Mouse (Mus musculus) forebrain, embryonic 15.5 days (tissue): ENCODE results near the gene Osbpl2. TPM values are rescaled to one million over a fixed set of nuclear protein-coding genes. Genes with fewer than 3 reads are reported as not detected.

Experiments used
- ATAC-seq: fragments of 200-750 bp; cut with Nextera tagmentation; replicated peaks from 2 replicates; pipeline ENCODE4 v1.8.0; 2017; ENCODE audit warnings: mild to moderate bottlenecking, moderate TSS enrichment, moderate library complexity
- H3K27ac ChIP-seq: fragments of 300-500 bp; sonication (generic); replicated peaks from 2 replicates; pipeline ENCODE4 v1.5.1; 2015; ENCODE audit warnings: mild to moderate bottlenecking, inconsistent platforms
- H3K27me3 ChIP-seq: fragments of 300-500 bp; sonication (generic); 2 replicates; pipeline ENCODE4 v1.6.1; 2015; ENCODE audit warnings: inconsistent platforms
- H3K36me3 ChIP-seq: fragments of 300-500 bp; sonication (generic); 2 replicates; pipeline ENCODE4 v1.6.1; 2015; ENCODE audit warnings: mild to moderate bottlenecking, inconsistent platforms
- H3K4me1 ChIP-seq: fragments of 300-500 bp; sonication (generic); 2 replicates; pipeline ENCODE4 v1.6.1; 2015; ENCODE audit warnings: inconsistent platforms
- H3K4me2 ChIP-seq: fragments of 300-500 bp; sonication (generic); replicated peaks from 2 replicates; pipeline ENCODE4 v1.6.1; 2015; ENCODE audit warnings: mild to moderate bottlenecking, inconsistent platforms
- H3K4me3 ChIP-seq: fragments of 300-500 bp; sonication (generic); 2 replicates; pipeline ENCODE4 v1.5.1; 2015; ENCODE audit warnings: mild to moderate bottlenecking, inconsistent platforms
- H3K9ac ChIP-seq: fragments of 300-500 bp; sonication (generic); replicated peaks from 2 replicates; pipeline ENCODE4 v1.6.1; 2015; ENCODE audit warnings: mild to moderate bottlenecking, inconsistent platforms
- H3K9me3 ChIP-seq: fragments of 300-500 bp; sonication (generic); 2 replicates; pipeline ENCODE4 v1.6.1; 2016; ENCODE audit warnings: inconsistent platforms
- WGBS: fragments of 180-500 bp; shearing (Covaris S2); methylation state at CpG from one replicate; pipeline ENCODE4 v1.1.7; 2015; ENCODE audit warnings: mixed read lengths; 5-methylcytosine and 5-hydroxymethylcytosine counted together
- polyA plus RNA-seq: library from polyadenylated mRNA; unstranded; fragments of >200 nt; fragmentation: Nextera tagmentation; extraction: Ambion mirVana; gene quantifications from 2 replicates; pipeline ENCODE4 v1.2.1, GENCODE M21; 2015

The Osbpl2 gene
- polyA plus RNA-seq, 1 experiment from 2014 or later: 67.3 TPM

DNA sequence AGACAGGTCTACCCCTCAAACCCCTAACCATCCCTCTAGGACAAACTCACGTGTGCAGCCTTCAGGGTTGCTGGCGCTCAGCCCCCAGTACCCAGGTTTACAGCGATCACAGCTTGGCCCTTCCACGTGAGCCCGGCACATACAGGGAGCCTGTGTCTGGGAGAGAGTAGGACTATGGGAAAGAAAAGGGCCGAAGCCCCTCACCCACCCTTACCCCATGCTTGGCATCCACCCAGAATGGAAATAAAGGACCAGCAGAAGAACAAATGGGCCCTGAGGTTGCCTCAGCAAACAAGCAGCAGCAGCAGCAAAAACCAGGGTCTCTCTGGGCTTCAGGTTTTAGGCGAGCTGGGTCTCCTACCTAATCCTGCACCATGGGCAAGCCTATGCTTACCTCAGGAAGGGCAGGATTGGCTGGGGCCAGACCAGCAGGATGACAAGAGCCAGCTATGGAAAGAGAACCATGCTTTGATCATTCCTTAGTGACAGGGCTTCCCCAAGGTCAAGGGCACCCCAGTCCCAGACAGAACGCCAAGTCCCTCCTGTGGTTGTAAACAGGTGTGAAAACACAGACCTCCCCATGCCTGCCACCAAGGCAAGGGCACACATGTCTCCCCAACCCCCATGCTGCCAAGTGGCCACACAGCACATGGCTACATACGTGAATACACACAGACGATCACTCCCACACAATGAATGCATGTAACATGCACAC lies 78.4 kb downstream of the Osbpl2 start:
- Histone ChIP-seq H3K36me3 (no peaks in the 10 kb centered on the region), H3K27me3 (no peaks in the 10 kb centered on the region), H3K9me3 (no peaks in the 10 kb centered on the region), H3K4me1 (peaks cover 8% of the 10 kb centered on the region), H3K4me3 (no peak overlapping the region), H3K27ac (no peak overlapping the region), H3K9ac (no peak overlapping the region), H3K4me2 (no peak overlapping the region)
- ATAC-seq: peak; percentile 23; the same call in 1 of the 2 replicates
- WGBS: 57% methylated on average over 10 of the region's 10 CpGs

DNA sequence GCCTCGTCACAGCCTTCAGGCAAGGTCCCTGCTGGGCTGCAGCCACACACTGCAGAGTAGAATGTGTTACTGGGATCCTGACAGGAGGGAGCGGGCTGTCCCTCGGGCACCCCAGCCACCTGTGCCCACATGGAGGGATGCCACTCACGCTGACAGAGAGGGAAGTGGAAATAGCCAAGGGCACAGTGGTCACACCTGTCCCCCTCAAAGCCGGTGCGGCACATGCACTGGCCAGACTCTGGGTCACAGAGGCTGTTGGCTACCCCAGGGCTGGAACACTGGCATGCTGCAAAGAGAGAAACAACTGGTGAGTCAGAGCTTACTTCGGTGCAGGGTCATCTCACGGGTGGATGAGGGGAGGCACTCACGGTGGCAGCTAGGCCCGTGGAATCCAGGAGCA lies 79.7 kb downstream of the Osbpl2 start:
- Histone ChIP-seq H3K9me3 (no peaks in the 10 kb centered on the region), H3K4me2 (no peak overlapping the region), H3K4me1 (peaks cover 8% of the 10 kb centered on the region), H3K4me3 (no peak overlapping the region), H3K36me3 (no peaks in the 10 kb centered on the region), H3K27me3 (no peaks in the 10 kb centered on the region), H3K9ac (no peak overlapping the region), H3K27ac (no peak overlapping the region)
- 89% methylated on average over 10 of the region's 10 CpGs for WGBS
- ATAC-seq: no peak

DNA sequence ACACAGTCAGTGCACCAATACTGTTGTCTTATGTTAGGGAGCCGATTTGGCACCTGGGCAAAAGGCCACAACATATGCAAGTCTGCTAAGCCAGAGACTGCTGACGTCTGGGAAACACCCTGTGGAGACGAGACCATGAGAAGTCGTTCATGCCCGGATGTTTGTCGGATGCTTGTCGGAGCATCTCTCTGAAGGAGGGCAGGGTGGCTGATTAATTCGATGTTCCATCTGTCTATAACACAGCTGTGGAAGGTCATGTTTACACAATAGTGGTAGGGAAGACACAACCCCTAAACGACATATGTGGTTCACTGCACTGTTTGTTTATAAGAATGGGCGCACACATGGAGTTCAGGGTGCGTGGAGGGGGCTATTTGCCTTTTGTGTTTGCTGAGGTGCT lies 81.6 kb downstream of the Osbpl2 start:
- Histone ChIP-seq H3K9ac (no peak overlapping the region), H3K4me1 (peaks cover 11% of the 10 kb centered on the region), H3K9me3 (no peaks in the 10 kb centered on the region), H3K27ac (no peak overlapping the region), H3K4me2 (no peak overlapping the region), H3K4me3 (no peak overlapping the region), H3K27me3 (no peaks in the 10 kb centered on the region), H3K36me3 (no peaks in the 10 kb centered on the region)
- WGBS: 63% methylated on average over 11 of the region's 11 CpGs
- ATAC-seq: no peak

DNA sequence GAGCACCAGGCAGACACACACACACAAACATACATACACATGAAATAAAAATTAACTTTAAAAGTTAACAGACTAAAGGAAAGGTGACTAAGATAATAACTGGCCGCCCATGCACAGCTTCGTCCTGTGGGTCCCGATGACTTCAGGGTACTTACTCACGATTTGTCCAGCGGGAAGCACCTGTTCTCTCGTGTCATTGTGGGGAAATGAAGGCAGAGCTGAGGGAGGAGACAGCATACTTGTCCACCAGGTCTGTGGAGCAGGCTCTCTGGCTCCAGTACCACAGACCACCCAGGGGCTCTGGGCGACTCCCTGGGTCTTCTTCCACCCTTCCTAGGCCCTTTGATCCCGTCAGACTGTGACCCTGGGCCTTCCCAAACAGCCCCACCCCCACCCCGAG lies 82.2 kb downstream of the Osbpl2 start:
- Histone ChIP-seq H3K9ac (no peak overlapping the region), H3K27me3 (no peaks in the 10 kb centered on the region), H3K4me2 (no peak overlapping the region), H3K36me3 (no peaks in the 10 kb centered on the region), H3K9me3 (no peaks in the 10 kb centered on the region), H3K4me3 (no peak overlapping the region), H3K27ac (no peak overlapping the region), H3K4me1 (peaks cover 15% of the 10 kb centered on the region)
- 82% methylated on average over 9 of the region's 9 CpGs for WGBS
- ATAC-seq: no peak

DNA sequence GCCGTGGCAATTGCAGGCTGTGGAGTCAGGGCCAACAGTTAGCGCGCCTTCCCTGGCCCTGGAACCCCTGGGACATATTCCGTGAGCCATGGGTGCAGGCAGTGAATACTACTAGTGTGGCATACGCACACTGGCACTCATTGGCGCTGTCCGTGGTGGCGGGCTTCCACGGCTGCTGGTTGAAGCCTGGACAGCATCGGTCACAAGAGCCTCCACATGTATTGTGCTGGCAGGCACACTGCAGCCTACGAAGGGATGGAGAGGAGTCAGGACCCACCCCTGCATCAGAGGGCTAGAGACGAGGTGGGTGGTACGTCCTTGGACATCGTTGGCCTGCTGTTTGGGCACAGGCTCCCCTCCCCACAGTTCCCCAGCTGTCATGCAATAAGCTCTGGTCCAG lies 83.2 kb downstream of the Osbpl2 start:
- no peak overlapping the region for H3K4me2 ChIP-seq
- H3K4me3 ChIP-seq: no peak overlapping the region
- no peak for ATAC-seq
- H3K27me3 ChIP-seq: no peaks in the 10 kb centered on the region
- no peaks in the 10 kb centered on the region for H3K36me3 ChIP-seq
- H3K27ac ChIP-seq: no peak overlapping the region
- H3K9ac ChIP-seq: no peak overlapping the region
- no peaks in the 10 kb centered on the region for H3K9me3 ChIP-seq
- WGBS: 96% methylated on average over 14 of the region's 14 CpGs
- H3K4me1 ChIP-seq: peaks cover 12% of the 10 kb centered on the region

DNA sequence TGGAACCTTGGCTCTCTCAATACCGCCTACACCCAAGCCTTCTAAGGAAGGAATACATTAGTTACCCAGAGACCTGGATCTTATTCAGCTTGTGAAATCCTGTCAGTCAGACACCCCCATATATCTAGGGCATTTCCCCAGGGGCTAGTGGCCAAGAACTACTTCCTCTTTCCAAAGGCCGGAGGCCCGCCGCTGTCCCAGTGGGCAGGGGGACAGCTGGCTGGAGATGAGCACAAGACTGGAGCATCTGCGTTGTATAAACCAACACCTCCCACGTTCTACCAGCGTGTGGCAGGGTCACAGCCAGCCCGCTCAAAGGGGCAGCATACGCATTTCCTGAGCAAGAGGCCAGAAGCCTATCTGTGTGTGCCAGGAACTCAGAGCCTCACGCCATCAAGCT lies 83.7 kb downstream of the Osbpl2 start:
- Histone ChIP-seq H3K9ac (no peak overlapping the region), H3K27me3 (no peaks in the 10 kb centered on the region), H3K36me3 (no peaks in the 10 kb centered on the region), H3K4me1 (peaks cover 7% of the 10 kb centered on the region), H3K9me3 (no peaks in the 10 kb centered on the region), H3K4me2 (no peak overlapping the region), H3K4me3 (no peak overlapping the region), H3K27ac (no peak overlapping the region)
- 87% methylated on average over 10 of the region's 10 CpGs for WGBS
- no peak for ATAC-seq

DNA sequence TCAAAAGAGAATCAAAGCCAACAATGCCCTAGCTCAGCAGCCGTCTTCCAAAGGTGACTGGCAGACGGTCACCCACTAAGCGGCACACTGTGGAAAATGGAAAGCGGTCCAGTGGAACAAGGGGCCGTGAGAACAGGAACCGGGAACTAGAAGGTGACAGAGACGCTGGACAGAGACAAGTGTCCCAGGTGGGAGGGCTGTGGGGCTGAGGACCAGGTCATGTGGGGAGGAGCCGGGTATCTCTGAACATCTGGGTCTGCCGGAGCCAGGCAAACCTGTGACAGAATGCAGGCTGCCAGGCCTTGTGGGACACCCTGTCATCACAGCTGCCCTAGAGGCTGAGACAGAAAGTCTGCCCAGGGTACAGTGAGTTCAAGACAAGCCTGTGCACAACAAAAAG lies 85.4 kb downstream of the Osbpl2 start:
- ATAC-seq: no peak
- Histone ChIP-seq H3K27ac (peak overlapping the region; percentile 27; the same call in 1 of the 2 replicates), H3K9me3 (no peaks in the 10 kb centered on the region), H3K27me3 (no peaks in the 10 kb centered on the region), H3K4me3 (no peak overlapping the region), H3K36me3 (no peaks in the 10 kb centered on the region), H3K9ac (no peak overlapping the region), H3K4me2 (no peak overlapping the region), H3K4me1 (peaks cover 7% of the 10 kb centered on the region; the same call in 1 of the 2 replicates)
- WGBS: 93% methylated on average over 9 of the region's 9 CpGs

DNA sequence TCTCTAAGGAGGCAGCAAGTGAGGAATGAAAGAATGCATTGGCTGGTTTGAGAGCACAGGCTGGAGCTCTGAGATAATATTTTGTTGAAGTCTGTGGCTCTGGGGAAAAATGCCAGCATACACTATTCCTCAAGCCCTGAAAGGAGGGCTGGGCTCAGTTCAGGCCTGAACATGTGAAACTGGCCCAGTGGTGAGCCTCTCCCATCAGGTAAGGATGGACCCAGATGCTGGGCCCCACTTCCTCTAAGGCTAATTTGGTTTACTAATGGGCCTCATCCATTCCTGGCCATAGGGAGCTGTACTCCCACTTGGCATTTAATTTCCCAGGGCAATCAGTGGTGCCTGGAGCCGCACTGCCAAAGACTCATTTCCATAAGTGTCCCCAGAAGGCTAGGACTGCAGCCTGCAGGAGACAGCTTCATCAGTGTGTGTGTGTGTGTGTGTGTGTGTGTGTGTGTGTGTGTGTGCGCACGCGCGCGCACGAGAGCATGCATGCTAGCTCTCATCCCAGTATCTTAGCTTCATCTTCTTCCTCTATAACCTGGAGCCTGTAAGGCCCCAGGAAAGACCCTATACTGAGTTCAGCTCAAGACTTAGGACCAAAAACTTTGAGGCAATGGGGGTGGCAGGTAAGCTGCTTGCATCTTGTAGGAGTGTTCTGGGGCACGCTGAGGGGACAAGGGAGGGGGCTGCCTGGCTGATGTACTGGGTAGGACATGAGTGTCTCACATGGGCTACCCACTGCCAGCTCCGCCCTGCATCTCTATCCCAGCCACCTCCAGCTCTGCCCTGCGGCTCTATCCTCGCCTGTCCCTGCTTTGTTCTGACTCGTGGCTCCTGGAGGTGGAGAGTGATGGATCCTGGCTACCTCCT lies 86.2 kb downstream of the Osbpl2 start:
- H3K36me3 ChIP-seq: no peaks in the 10 kb centered on the region
- ATAC-seq: peak; percentile 39; the same call in 1 of the 2 replicates
- H3K4me3 ChIP-seq: no peak overlapping the region
- peaks cover 7% of the 10 kb centered on the region; the same call in 1 of the 2 replicates for H3K4me1 ChIP-seq
- 80% methylated on average over 12 of the region's 12 CpGs for WGBS
- H3K9ac ChIP-seq: 0 out of 2 replicates have a peak overlapping the region, but pooled peaks have one; percentile 4
- no peak overlapping the region for H3K4me2 ChIP-seq
- peak overlapping the region; percentile 27 for H3K27ac ChIP-seq
- H3K27me3 ChIP-seq: no peaks in the 10 kb centered on the region
- no peaks in the 10 kb centered on the region for H3K9me3 ChIP-seq

DNA sequence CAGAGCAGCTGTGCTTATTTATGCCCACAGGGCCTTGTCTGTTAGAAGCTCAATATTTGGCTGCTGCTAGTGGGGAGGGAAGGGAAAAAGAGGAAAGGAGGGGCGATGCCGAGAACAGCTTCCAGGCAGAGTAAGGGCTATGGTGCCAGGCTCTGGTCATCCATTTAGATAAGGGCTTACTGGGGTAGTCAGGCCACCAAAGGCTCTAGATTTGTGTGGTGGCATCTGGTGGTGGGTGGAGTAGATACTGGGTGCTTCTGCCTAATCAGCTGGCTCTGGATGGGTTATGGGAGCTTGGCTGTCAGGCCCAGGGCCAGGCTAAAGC lies 86.8 kb downstream of the Osbpl2 start:
- ATAC-seq: no peak
- Histone ChIP-seq H3K9ac (0 out of 2 replicates have a peak overlapping the region, but pooled peaks have one; percentile 4), H3K4me1 (peaks cover 7% of the 10 kb centered on the region; the same call in 1 of the 2 replicates), H3K27me3 (no peaks in the 10 kb centered on the region), H3K27ac (peak overlapping the region; percentile 19), H3K36me3 (no peaks in the 10 kb centered on the region), H3K4me2 (no peak overlapping the region), H3K4me3 (no peak overlapping the region), H3K9me3 (no peaks in the 10 kb centered on the region)
- WGBS: 86% methylated on average over 2 of the region's 2 CpGs

DNA sequence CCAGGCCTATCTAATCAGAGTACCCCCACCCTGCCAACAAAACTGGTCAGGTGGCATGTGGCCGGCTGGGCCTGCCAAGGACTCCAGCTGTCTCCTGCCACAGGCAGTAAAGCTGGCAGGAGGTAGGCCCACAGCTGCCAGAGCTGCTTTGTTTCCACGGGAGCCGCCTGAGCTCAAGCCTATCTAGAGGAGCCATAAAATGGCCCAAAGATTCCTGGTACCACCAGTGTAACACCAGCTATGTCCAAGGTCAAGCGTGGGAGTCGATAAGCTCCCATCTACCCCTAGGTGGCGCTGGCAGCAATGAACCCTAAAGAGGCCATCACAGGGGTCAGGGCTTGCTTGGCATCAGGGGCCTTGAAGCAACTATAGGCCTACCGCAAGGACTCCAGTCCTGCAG lies 88.7 kb downstream of the Osbpl2 start:
- peak; percentile 41; the same call in 1 of the 2 replicates for ATAC-seq
- WGBS: 67% methylated on average over 7 of the region's 7 CpGs
- Histone ChIP-seq H3K4me3 (no peak overlapping the region), H3K9ac (no peak overlapping the region), H3K36me3 (no peaks in the 10 kb centered on the region), H3K27me3 (no peaks in the 10 kb centered on the region), H3K4me1 (peaks cover 7% of the 10 kb centered on the region; the same call in 1 of the 2 replicates), H3K27ac (no peak overlapping the region), H3K9me3 (no peaks in the 10 kb centered on the region), H3K4me2 (no peak overlapping the region)

DNA sequence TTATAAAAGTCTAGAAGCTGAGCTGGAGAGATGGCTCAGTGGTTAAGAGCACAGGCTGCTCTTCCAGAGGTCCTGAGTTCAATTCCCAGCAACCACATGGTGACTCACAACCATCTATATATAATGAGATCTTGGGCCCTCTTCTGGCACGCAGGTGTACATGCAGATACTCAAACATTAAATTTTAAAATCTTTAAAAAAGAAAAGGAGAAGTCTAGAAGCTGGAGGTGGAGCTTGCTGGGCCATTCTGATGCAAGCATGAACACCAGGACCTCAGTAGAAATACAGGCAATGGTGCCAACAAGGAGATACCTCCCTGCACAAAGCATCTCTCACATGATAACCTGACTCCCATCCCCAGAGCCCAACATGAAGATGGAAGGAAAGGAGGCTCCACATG lies 89.9 kb downstream of the Osbpl2 start:
- no peak overlapping the region for H3K9ac ChIP-seq

DNA sequence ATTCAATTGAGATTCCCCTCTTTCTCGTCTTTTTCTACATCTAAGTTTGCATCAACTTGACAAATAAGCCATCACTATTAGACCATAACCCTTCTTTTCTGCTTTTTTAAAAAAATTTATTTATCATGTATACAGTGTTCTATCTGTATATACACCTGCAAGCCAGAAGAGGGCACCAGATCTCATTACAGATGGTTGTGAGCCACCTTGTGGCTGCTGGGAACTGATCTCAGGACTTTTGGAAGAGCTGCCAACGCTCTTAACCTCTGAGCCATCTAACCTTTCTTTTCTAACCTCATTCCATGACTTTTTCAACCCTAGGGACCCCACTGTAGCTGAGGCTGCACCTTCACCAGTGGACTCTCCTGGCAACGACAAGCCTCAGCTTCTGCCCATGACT lies 93.1 kb downstream of the Osbpl2 start:
- H3K4me1 ChIP-seq: no peaks in the 10 kb centered on the region
- no peak overlapping the region for H3K9ac ChIP-seq
- no peaks in the 10 kb centered on the region for H3K27me3 ChIP-seq
- 94% methylated on average over 3 of the region's 3 CpGs for WGBS
- no peak overlapping the region for H3K27ac ChIP-seq
- H3K4me3 ChIP-seq: no peak overlapping the region
- no peaks in the 10 kb centered on the region for H3K9me3 ChIP-seq
- no peak overlapping the region for H3K4me2 ChIP-seq
- no peaks in the 10 kb centered on the region for H3K36me3 ChIP-seq
- no peak for ATAC-seq

More for the DNA sequence above, 89.9 kb downstream of the Osbpl2 start:
- H3K4me3 ChIP-seq: no peak overlapping the region
- H3K27me3 ChIP-seq: no peaks in the 10 kb centered on the region
- H3K27ac ChIP-seq: no peak overlapping the region
- H3K4me2 ChIP-seq: no peak overlapping the region
- H3K4me1 ChIP-seq: peaks cover 7% of the 10 kb centered on the region; the same call in 1 of the 2 replicates
- no peaks in the 10 kb centered on the region for H3K9me3 ChIP-seq
- 91% methylated on average over 1 of the region's 1 CpGs for WGBS
- H3K36me3 ChIP-seq: no peaks in the 10 kb centered on the region
- ATAC-seq: no peak
